Mouse (Mus musculus): Measurements from ENCODE around the gene Trim27. TPM values are rescaled to one million over a fixed set of nuclear protein-coding genes. Genes with fewer than 3 reads are reported as not detected.
A peak's percentile ranks its signal among the peaks of the same experiment; 100 is the strongest.

Gene Trim27
- total RNA-seq, 1 experiment = 128 TPM

GRCm38 (mm10) chr13:21225206-21225605 lies 46.0 kb downstream of the Trim27 start:
- TF ChIP-seq MAFK (IDR thresholded peaks at IDR 0.05; ENCODE audit: insufficient read depth, low read depth, low read length) (no peak), CHD2 (IDR thresholded peaks at IDR 0.05; ENCODE audit: low read depth, low read length) (no peak), ZC3H11A (IDR thresholded peaks at IDR 0.05; ENCODE audit: borderline replicate concordance, low read depth, low read length) (no peak), HCFC1 (IDR thresholded peaks at IDR 0.05; ENCODE audit: borderline replicate concordance, insufficient read depth, low read length) (no peak), ZNF384 (IDR thresholded peaks at IDR 0.05; ENCODE audit: low read depth, low read length) (no peak)
- H3K9ac ChIP-seq (ENCODE audit: insufficient read depth, low read depth, low read length, poor library complexity, severe bottlenecking) = no peak overlapping the region
- H3K9me3 ChIP-seq (ENCODE audit: control insufficient read depth, insufficient read depth, low read depth, low read length) = no peaks in the 10 kb centered on the region
- H3K4me1 ChIP-seq (ENCODE audit: control insufficient read depth in 2 of 2, insufficient read depth in 2 of 2, low read length in 2 of 2, poor library complexity in 1 of 2) = peaks cover 0 to 5% of the 10 kb centered on the region in 2 experiments; a peak in 2 of 4 replicates
- no peak overlapping the region for H3K4me3 ChIP-seq (ENCODE audit: insufficient read depth in 1 of 2, low read depth in 1 of 2, low read length in 2 of 2, poor library complexity in 1 of 2, severe bottlenecking in 1 of 2)
- H3K36me3 ChIP-seq (ENCODE audit: control insufficient read depth, insufficient read depth, low read length, poor library complexity, severe bottlenecking) = no peaks in the 10 kb centered on the region
- H3K27ac ChIP-seq (ENCODE audit: insufficient read depth, low read depth, low read length, poor library complexity, severe bottlenecking) = no peak overlapping the region; the same call in 1 of the 2 replicates
- in situ Hi-C loops (cut with MboI; ENCODE audit: low sequenced_read_pairs in 2 of 2, unreplicated experiment in 2 of 2) = no loop called here
- peak; percentile 50 for DNase-seq (ENCODE audit: low read depth, low spot score)

GRCm38 (mm10) chr13:21226031-21226430 lies 46.8 kb downstream of the Trim27 start:
- H3K4me3 ChIP-seq (ENCODE audit: insufficient read depth in 1 of 2, low read depth in 1 of 2, low read length in 2 of 2, poor library complexity in 1 of 2, severe bottlenecking in 1 of 2) = no peak overlapping the region
- peaks cover 0 to 5% of the 10 kb centered on the region in 2 experiments; a peak in 2 of 4 replicates for H3K4me1 ChIP-seq (ENCODE audit: control insufficient read depth in 2 of 2, insufficient read depth in 2 of 2, low read length in 2 of 2, poor library complexity in 1 of 2)
- H3K9me3 ChIP-seq (ENCODE audit: control insufficient read depth, insufficient read depth, low read depth, low read length) = no peaks in the 10 kb centered on the region
- TF ChIP-seq MAFK (IDR thresholded peaks at IDR 0.05; ENCODE audit: insufficient read depth, low read depth, low read length) (no peak), ZC3H11A (IDR thresholded peaks at IDR 0.05; ENCODE audit: borderline replicate concordance, low read depth, low read length) (no peak), CHD2 (IDR thresholded peaks at IDR 0.05; ENCODE audit: low read depth, low read length) (no peak), ZNF384 (IDR thresholded peaks at IDR 0.05; ENCODE audit: low read depth, low read length) (no peak), HCFC1 (IDR thresholded peaks at IDR 0.05; ENCODE audit: borderline replicate concordance, insufficient read depth, low read length) (no peak)
- no peaks in the 10 kb centered on the region for H3K36me3 ChIP-seq (ENCODE audit: control insufficient read depth, insufficient read depth, low read length, poor library complexity, severe bottlenecking)
- no peak overlapping the region for H3K9ac ChIP-seq (ENCODE audit: insufficient read depth, low read depth, low read length, poor library complexity, severe bottlenecking)
- DNase-seq (ENCODE audit: low read depth, low spot score) = no peak
- no peak overlapping the region for H3K27ac ChIP-seq (ENCODE audit: insufficient read depth, low read depth, low read length, poor library complexity, severe bottlenecking)
- in situ Hi-C loops (cut with MboI; ENCODE audit: low sequenced_read_pairs in 2 of 2, unreplicated experiment in 2 of 2) = no loop called here

- Histone ChIP-seq H3K36me3 (ENCODE audit: control insufficient read depth, insufficient read depth, low read length, poor library complexity, severe bottlenecking) (no peaks in the 10 kb centered on the region), H3K27ac (ENCODE audit: insufficient read depth, low read depth, low read length, poor library complexity, severe bottlenecking) (no peak overlapping the region; the same call in 1 of the 2 replicates), H3K4me3 (ENCODE audit: insufficient read depth in 1 of 2, low read depth in 1 of 2, low read length in 2 of 2, poor library complexity in 1 of 2, severe bottlenecking in 1 of 2) (peak overlapping the region; percentile 68 to 77), H3K9me3 (ENCODE audit: control insufficient read depth, insufficient read depth, low read depth, low read length) (no peaks in the 10 kb centered on the region), H3K4me1 (ENCODE audit: control insufficient read depth in 2 of 2, insufficient read depth in 2 of 2, low read length in 2 of 2, poor library complexity in 1 of 2) (no peaks in the 10 kb centered on the region), H3K9ac (ENCODE audit: insufficient read depth, low read depth, low read length, poor library complexity, severe bottlenecking) (peak overlapping the region; percentile 75)
- no peak for DNase-seq (ENCODE audit: low read depth, low spot score)
- in situ Hi-C loops (cut with MboI; ENCODE audit: low sequenced_read_pairs in 2 of 2, unreplicated experiment in 2 of 2) = loop anchor here in 1 of 2 experiments (10.0 kb wide), 1 partner anchor 69 kb away; no protein-coding TSS in a partner anchor
- TF ChIP-seq CHD2 (IDR thresholded peaks at IDR 0.05; ENCODE audit: low read depth, low read length) = no peak
- no peak for TF ChIP-seq HCFC1 (IDR thresholded peaks at IDR 0.05; ENCODE audit: borderline replicate concordance, insufficient read depth, low read length)
- peak; percentile 87 for TF ChIP-seq MAFK (IDR thresholded peaks at IDR 0.05; ENCODE audit: insufficient read depth, low read depth, low read length)
- TF ChIP-seq ZNF384 (IDR thresholded peaks at IDR 0.05; ENCODE audit: low read depth, low read length) = no peak
These were observed 54.8 kb downstream of the Trim27 start for GRCm38 (mm10) chr13:21233732-21234705.

GRCm38 (mm10) chr13:21236714-21237113 lies 57.5 kb downstream of the Trim27 start:
- H3K4me3 ChIP-seq (ENCODE audit: insufficient read depth in 1 of 2, low read depth in 1 of 2, low read length in 2 of 2, poor library complexity in 1 of 2, severe bottlenecking in 1 of 2) = no peak overlapping the region
- TF ChIP-seq MAFK (IDR thresholded peaks at IDR 0.05; ENCODE audit: insufficient read depth, low read depth, low read length) (no peak), ZC3H11A (IDR thresholded peaks at IDR 0.05; ENCODE audit: borderline replicate concordance, low read depth, low read length) (no peak), HCFC1 (IDR thresholded peaks at IDR 0.05; ENCODE audit: borderline replicate concordance, insufficient read depth, low read length) (no peak), ZNF384 (IDR thresholded peaks at IDR 0.05; ENCODE audit: low read depth, low read length) (no peak), CHD2 (IDR thresholded peaks at IDR 0.05; ENCODE audit: low read depth, low read length) (no peak)
- no peak overlapping the region for H3K27ac ChIP-seq (ENCODE audit: insufficient read depth, low read depth, low read length, poor library complexity, severe bottlenecking)
- peaks cover 0 to 2% of the 10 kb centered on the region in 2 experiments; a peak in 1 of 4 replicates for H3K4me1 ChIP-seq (ENCODE audit: control insufficient read depth in 2 of 2, insufficient read depth in 2 of 2, low read length in 2 of 2, poor library complexity in 1 of 2)
- no peak for DNase-seq (ENCODE audit: low read depth, low spot score)
- H3K9me3 ChIP-seq (ENCODE audit: control insufficient read depth, insufficient read depth, low read depth, low read length) = no peaks in the 10 kb centered on the region
- H3K9ac ChIP-seq (ENCODE audit: insufficient read depth, low read depth, low read length, poor library complexity, severe bottlenecking) = no peak overlapping the region
- no peaks in the 10 kb centered on the region for H3K36me3 ChIP-seq (ENCODE audit: control insufficient read depth, insufficient read depth, low read length, poor library complexity, severe bottlenecking)
- in situ Hi-C loops (cut with MboI; ENCODE audit: low sequenced_read_pairs in 2 of 2, unreplicated experiment in 2 of 2) = loop anchor here in 1 of 2 experiments (10.0 kb wide), 1 partner anchor 72 kb away; no protein-coding TSS in a partner anchor

Measured in ES-E14 (cell line).